Mouse (Mus musculus) heart, embryonic 16.5 days (tissue): ENCODE data around the gene Sstr2. TPM values are rescaled to one million over a fixed set of nuclear protein-coding genes. Genes with fewer than 3 reads are reported as not detected.
"Not testable (repeated sequence)": the region's sequence is repeated elsewhere in the genome, so short reads cannot be mapped to it uniquely, and the experiment has no call there.

Source experiments
- ATAC-seq: fragments of 200-750 bp; cut with Nextera tagmentation; replicated peaks from 2 replicates; pipeline ENCODE4 v1.8.0; 2017; ENCODE audit warnings: moderate number of reproducible peaks; ENCODE audit not compliant: insufficient read depth, low FRiP score; ENCODE audit errors: extremely low read depth
- H3K27ac ChIP-seq: fragments of 300-500 bp; sonication (generic); 2 replicates; pipeline ENCODE4 v1.5.1; 2014; ENCODE audit warnings: mild to moderate bottlenecking, low read length, control low read depth, moderate library complexity
- H3K27me3 ChIP-seq: fragments of 300-500 bp; sonication (generic); 2 replicates; pipeline ENCODE4 v1.6.1; 2014; ENCODE audit warnings: low read length, mixed read lengths; ENCODE audit not compliant: control insufficient read depth, insufficient read depth
- H3K36me3 ChIP-seq: fragments of 300-500 bp; sonication (generic); 2 replicates; pipeline ENCODE4 v1.6.1; 2014; ENCODE audit not compliant: control insufficient read depth, insufficient read depth
- H3K4me1 ChIP-seq: fragments of 300-500 bp; sonication (generic); 2 replicates; pipeline ENCODE4 v1.6.1; 2014; ENCODE audit warnings: low read length, mixed read lengths; ENCODE audit not compliant: control insufficient read depth, insufficient read depth
- H3K4me2 ChIP-seq: fragments of 300-500 bp; sonication (generic); 2 replicates; pipeline ENCODE4 v1.6.1; 2014; ENCODE audit warnings: low read depth, mild to moderate bottlenecking, control low read depth, low read length
- H3K4me3 ChIP-seq: fragments of 300-500 bp; sonication (generic); 2 replicates; pipeline ENCODE4 v1.5.1; 2014; ENCODE audit warnings: mild to moderate bottlenecking, control low read depth, low read length
- H3K9ac ChIP-seq: fragments of 300-500 bp; sonication (generic); 2 replicates; pipeline ENCODE4 v1.6.1; 2014; ENCODE audit warnings: low read length, control low read depth
- H3K9me3 ChIP-seq: fragments of 300-500 bp; sonication (generic); replicated peaks from 2 replicates; pipeline ENCODE4 v1.6.1; 2016; ENCODE audit warnings: low read length; ENCODE audit not compliant: control insufficient read depth
- WGBS: fragments of 180-500 bp; shearing (Covaris S2); extraction: QIAGEN DNeasy Blood & Tissue Kit; methylation state at CpG from one replicate; pipeline ENCODE4 v1.1.7; 2014; 5-methylcytosine and 5-hydroxymethylcytosine counted together
- polyA plus RNA-seq: library from polyadenylated mRNA; unstranded; fragments of >200 nt; fragmentation: Nextera tagmentation; extraction: Ambion mirVana; gene quantifications from 2 replicates; pipeline ENCODE4 v1.2.1, GENCODE M21; 2015

The Sstr2 gene
- polyA plus RNA-seq, 1 experiment from 2014 or later: 2.6 TPM

DNA sequence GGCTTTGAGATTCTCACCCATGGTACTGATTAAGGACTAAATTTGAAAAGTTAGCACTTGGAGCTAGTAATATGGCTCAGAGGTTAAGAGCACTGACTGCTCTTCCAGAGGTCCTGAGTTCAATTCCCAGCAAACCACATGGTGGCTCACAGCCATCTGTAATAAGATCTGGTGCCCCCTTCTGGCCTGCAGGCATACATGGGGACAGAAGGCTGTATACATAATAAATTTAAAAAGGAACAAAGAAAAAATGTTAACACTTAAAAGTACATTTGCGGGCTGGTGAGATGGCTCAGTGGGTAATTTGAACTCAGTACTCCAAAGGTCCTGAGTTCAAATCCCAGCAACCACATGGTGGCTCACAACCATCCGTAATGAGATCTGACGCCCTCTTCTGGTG is 41.1 kb downstream of the Sstr2 start:
- not testable (repeated sequence) for ATAC-seq, H3K27me3 ChIP-seq, H3K4me3 ChIP-seq, H3K27ac ChIP-seq, H3K4me2 ChIP-seq, H3K9ac ChIP-seq, H3K9me3 ChIP-seq, H3K4me1 ChIP-seq
- H3K36me3 ChIP-seq: peaks cover 57% of the 10 kb centered on the region
- 91% methylated on average over 3 of the region's 3 CpGs for WGBS

DNA sequence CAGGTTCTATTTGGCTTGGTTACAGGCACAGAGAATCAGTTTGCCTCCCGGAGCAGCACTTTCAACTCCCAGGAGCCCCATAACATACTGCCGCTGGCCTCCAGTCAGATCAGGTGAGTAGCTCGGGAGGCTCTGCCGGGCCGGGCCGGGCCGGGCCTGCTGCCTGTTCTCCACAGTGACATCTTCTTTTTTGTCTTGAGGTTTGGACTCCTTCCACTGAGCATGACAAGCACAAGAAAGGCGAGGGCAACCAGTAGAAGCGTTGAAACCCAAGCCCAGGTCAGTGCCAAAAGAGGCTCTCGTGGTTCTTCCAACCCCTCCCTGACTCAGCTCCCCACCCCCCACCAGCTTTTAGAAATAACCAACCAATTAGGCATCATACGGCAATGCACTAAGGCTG is 41.8 kb downstream of the Sstr2 start:
- H3K4me1 ChIP-seq: no peaks in the 10 kb centered on the region
- no peak overlapping the region for H3K4me3 ChIP-seq
- H3K4me2 ChIP-seq: no peak overlapping the region
- no peak for ATAC-seq
- 92% methylated on average over 11 of the region's 11 CpGs for WGBS
- H3K9ac ChIP-seq: no peak overlapping the region
- H3K36me3 ChIP-seq: peaks cover 50% of the 10 kb centered on the region
- H3K9me3 ChIP-seq: no peaks in the 10 kb centered on the region
- H3K27me3 ChIP-seq: no peaks in the 10 kb centered on the region
- no peak overlapping the region for H3K27ac ChIP-seq

- Histone ChIP-seq H3K4me1 (peaks cover 7% of the 10 kb centered on the region), H3K4me2 (no peak overlapping the region), H3K27ac (no peak overlapping the region), H3K36me3 (peaks cover 41% of the 10 kb centered on the region), H3K4me3 (no peak overlapping the region), H3K9ac (no peak overlapping the region), H3K27me3 (no peaks in the 10 kb centered on the region), H3K9me3 (no peaks in the 10 kb centered on the region)
- ATAC-seq: no peak
- WGBS: 86% methylated on average over 18 of the region's 18 CpGs
Observed at GRCm38 (mm10) chr11:113661835-113662351, 42.8 kb downstream of the Sstr2 start.

DNA sequence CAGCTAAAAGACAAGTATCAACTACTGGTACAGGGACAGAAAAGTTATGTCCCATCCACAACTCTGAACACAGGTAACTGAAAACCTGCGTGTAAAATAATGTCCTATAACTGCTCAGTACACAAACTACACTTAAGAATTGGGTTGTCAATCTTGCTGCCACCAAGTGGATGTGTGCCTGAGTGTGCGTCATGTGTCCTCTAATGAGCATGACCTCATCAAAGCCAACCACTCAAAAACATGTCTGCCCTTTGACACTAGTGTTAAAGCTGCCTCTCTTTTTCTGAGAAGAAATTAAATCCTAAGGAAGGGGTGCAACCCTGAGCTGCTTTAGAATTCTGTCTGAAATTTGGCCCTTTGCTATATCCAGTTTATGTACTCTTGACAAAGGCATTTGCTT is 45.1 kb downstream of the Sstr2 start:
- Histone ChIP-seq H3K4me1 (peaks cover 23% of the 10 kb centered on the region), H3K4me3 (no peak overlapping the region), H3K27ac (no peak overlapping the region), H3K36me3 (peaks cover 26% of the 10 kb centered on the region), H3K27me3 (no peaks in the 10 kb centered on the region), H3K4me2 (no peak overlapping the region), H3K9ac (no peak overlapping the region), H3K9me3 (no peaks in the 10 kb centered on the region)
- 68% methylated on average over 2 of the region's 2 CpGs for WGBS
- no peak for ATAC-seq

GRCm38 (mm10) chr11:113666205-113666604 is 47.1 kb downstream of the Sstr2 start:
- Histone ChIP-seq H3K27me3 (no peaks in the 10 kb centered on the region), H3K9me3 (no peaks in the 10 kb centered on the region), H3K4me1 (peaks cover 23% of the 10 kb centered on the region), H3K36me3 (peaks cover 18% of the 10 kb centered on the region), H3K27ac (no peak overlapping the region), H3K4me3 (no peak overlapping the region), H3K9ac (no peak overlapping the region), H3K4me2 (no peak overlapping the region)
- WGBS: 61% methylated on average over 6 of the region's 6 CpGs
- ATAC-seq: no peak

DNA sequence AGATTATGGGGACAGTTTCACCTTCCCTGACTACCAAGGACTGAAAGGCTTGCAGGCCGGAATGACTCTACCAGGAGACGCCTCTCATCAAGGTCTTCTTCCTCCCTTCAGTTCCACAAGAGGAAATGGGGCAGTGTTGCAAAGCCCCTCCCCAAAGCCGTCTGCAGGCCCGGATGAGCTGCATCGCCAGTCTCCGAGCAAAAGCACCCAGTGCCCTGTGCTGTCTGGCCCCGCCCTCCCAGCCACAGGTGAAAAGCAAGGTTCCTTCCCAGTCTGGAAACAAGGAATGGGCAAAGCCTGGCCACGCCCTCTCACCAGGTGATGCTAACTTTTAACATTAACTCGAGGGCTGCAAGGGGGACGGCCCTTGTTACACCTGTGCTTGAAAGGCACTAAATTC is 47.5 kb downstream of the Sstr2 start:
- peak; percentile 49; the same call in 1 of the 2 replicates for ATAC-seq
- Histone ChIP-seq H3K27me3 (no peaks in the 10 kb centered on the region), H3K4me3 (no peak overlapping the region), H3K4me2 (no peak overlapping the region), H3K9ac (no peak overlapping the region), H3K36me3 (peaks cover 16% of the 10 kb centered on the region), H3K4me1 (peaks cover 23% of the 10 kb centered on the region), H3K9me3 (no peaks in the 10 kb centered on the region), H3K27ac (no peak overlapping the region)
- 45% methylated on average over 10 of the region's 10 CpGs for WGBS

DNA sequence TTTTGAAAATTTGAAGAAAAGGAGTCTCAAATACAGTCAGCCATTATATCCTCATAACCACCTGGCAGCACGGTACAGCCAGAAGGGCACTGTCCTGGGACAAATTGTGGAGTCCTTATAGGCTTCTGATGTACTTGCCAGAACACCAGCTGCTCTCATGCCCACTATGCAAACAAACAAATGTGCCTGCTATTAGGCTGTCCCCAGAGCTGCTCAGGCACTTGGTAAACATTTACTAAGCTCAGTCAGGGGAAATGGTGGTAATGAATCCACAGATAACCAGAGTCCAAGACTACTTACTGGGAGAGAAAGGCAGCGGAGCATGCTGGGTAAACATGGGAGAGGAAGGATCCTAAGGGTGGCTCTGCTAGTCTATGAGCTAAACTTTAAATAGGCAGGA is 48.0 kb downstream of the Sstr2 start:
- Histone ChIP-seq H3K27ac (no peak overlapping the region), H3K4me3 (no peak overlapping the region), H3K4me1 (peaks cover 23% of the 10 kb centered on the region), H3K9me3 (no peaks in the 10 kb centered on the region), H3K36me3 (peaks cover 14% of the 10 kb centered on the region), H3K27me3 (no peaks in the 10 kb centered on the region), H3K4me2 (no peak overlapping the region), H3K9ac (no peak overlapping the region)
- 74% methylated on average over 2 of the region's 2 CpGs for WGBS
- ATAC-seq: no peak

DNA sequence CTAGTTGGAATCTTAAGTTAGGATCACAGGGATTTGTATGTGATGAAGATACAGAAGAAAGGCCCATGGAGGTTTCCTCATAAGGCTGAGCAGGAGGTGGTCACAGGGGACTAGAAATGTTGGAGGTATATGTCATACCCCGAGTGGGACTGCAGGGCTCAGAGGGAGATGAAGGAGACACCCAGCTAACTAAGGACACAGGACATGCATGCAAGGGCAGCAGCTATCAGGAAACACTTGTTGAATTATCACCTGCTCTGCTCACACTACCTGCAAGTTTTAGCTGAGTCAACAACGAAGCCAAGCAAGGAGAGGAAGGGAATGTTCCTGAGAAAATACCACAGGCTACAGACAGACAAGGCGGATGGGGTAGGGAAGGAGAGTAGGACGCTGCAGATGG is 48.6 kb downstream of the Sstr2 start:
- H3K4me2 ChIP-seq: no peak overlapping the region
- H3K9me3 ChIP-seq: no peaks in the 10 kb centered on the region
- ATAC-seq: no peak
- H3K36me3 ChIP-seq: peaks cover 15% of the 10 kb centered on the region
- H3K4me3 ChIP-seq: no peak overlapping the region
- H3K27me3 ChIP-seq: no peaks in the 10 kb centered on the region
- peaks cover 23% of the 10 kb centered on the region for H3K4me1 ChIP-seq
- no peak overlapping the region for H3K27ac ChIP-seq
- no peak overlapping the region for H3K9ac ChIP-seq
- 66% methylated on average over 4 of the region's 4 CpGs for WGBS

DNA sequence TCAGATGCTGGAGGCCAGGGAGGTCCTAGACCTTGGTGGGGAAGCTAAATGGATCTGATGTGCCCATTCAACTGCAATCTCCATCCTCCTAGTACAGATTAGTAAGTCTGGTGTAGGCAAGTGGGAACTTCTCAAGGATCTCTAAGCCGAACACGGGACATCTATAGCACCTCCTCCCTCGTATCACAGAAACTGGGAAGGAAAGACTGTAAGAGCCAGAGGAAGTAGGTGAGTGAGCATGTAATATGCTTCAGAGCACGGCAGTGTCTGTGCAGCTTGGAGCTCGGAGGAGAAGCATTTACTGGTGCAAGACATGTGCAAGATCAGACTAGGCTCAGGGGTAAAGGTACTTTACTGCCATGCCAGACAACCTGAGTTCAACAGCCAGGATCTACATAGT is 49.7 kb downstream of the Sstr2 start:
- Histone ChIP-seq H3K27ac (no peak overlapping the region), H3K4me3 (no peak overlapping the region), H3K9me3 (no peaks in the 10 kb centered on the region), H3K27me3 (no peaks in the 10 kb centered on the region), H3K9ac (no peak overlapping the region), H3K36me3 (peaks cover 19% of the 10 kb centered on the region), H3K4me2 (no peak overlapping the region), H3K4me1 (peaks cover 30% of the 10 kb centered on the region)
- 75% methylated on average over 5 of the region's 5 CpGs for WGBS
- no peak for ATAC-seq
